Mouse (Mus musculus) olfactory bulb, adult 2 months (tissue): ENCODE data around the gene Gm20869. TPM values are rescaled to one million over a fixed set of nuclear protein-coding genes. Genes with fewer than 3 reads are reported as not detected.
"Not testable (repeated sequence)": the region's sequence is repeated elsewhere in the genome, so short reads cannot be mapped to it uniquely, and the experiment has no call there.

ENCODE experiments used
- H3K27ac ChIP-seq: fragments of 200-500 bp; 2 replicates; pipeline ENCODE4 v1.5.1; 2012; ENCODE audit warnings: low read depth, low read length; ENCODE audit not compliant: insufficient read depth
- H3K4me1 ChIP-seq: fragments of 200-500 bp; 2 replicates; pipeline ENCODE4 v1.6.1; 2012; ENCODE audit warnings: low read length; ENCODE audit not compliant: control insufficient read depth, insufficient read depth
- H3K4me3 ChIP-seq: fragments of 200-500 bp; 2 replicates; pipeline ENCODE4 v1.5.1; 2012; ENCODE audit warnings: mild to moderate bottlenecking, low read depth, low read length, moderate library complexity; ENCODE audit not compliant: insufficient read depth
- whole genome bisulfite sequencing: fragments of 180-500 bp; shearing (Covaris S2); methylation state at CpG from one replicate; pipeline ENCODE4 v1.1.7; 2018; 5-methylcytosine and 5-hydroxymethylcytosine counted together
- polyA plus RNA-seq: library from polyadenylated mRNA; stranded (reverse); fragments of >200 nt; gene quantifications from 2 replicates; pipeline ENCODE4 v1.2.4, GENCODE M21; 2012; ENCODE audit warnings: low replicate concordance; ENCODE audit not compliant: missing spikeins, insufficient read depth, insufficient read length

Gm20869 gene
- not detected in 2 replicates for polyA plus RNA-seq

DNA sequence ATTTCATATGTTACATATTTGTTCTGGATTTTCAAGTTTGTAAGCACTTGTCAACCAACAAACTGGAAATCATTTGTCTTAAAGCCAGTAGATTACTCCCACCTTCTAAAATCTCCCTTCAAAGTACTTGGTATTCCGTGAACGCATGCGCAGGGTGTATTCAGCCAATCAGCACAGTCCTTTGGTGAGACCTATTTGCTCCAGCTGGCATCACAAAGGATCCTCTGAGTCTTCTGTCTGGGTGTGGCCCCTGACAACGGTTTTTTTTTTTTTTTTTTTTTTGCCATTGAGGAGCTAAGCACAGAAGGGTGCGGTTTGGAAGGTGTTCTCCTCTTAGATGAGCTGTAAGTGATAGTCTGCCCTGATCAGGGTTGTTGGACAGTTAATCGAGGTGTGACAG lies at the start of gene Gm20869:
Gm20869 (plus strand) TSS at position 301 of the 400 bp plus-strand sequence.
- no CpG with 5 or more reads among the region's 6 CpGs for whole genome bisulfite sequencing
- H3K27ac ChIP-seq, H3K4me3 ChIP-seq, H3K4me1 ChIP-seq: not testable (repeated sequence)

Other genes with a start within 250 kb of the Gm20869 start
- not detected in 2 replicates for gene Gm20870, start 222.6 kb downstream of the Gm20869 start, polyA plus RNA-seq